Mouse (Mus musculus) kidney, embryonic 14.5 days (tissue): Measurements from ENCODE around the gene Odf3l2. TPM values are rescaled to one million over a fixed set of nuclear protein-coding genes. Genes with fewer than 3 reads are reported as not detected.

Experiments used
- ATAC-seq: fragments of 200-750 bp; cut with Nextera tagmentation; 2 replicates; pipeline ENCODE4 v1.8.0; 2017; ENCODE audit warnings: moderate number of reproducible peaks, mild to moderate bottlenecking, moderate TSS enrichment, moderate library complexity; ENCODE audit not compliant: low FRiP score, low TSS enrichment
- H3K27ac ChIP-seq: fragments of 300-500 bp; sonication (generic); 2 replicates; pipeline ENCODE4 v1.5.1; 2014; ENCODE audit warnings: low read depth, mild to moderate bottlenecking, low read length, moderate library complexity, mixed read lengths
- H3K27me3 ChIP-seq: fragments of 300-500 bp; sonication (generic); 2 replicates; pipeline ENCODE4 v1.6.1; 2014; ENCODE audit warnings: mild to moderate bottlenecking, low read length; ENCODE audit not compliant: control insufficient read depth, insufficient read depth
- H3K36me3 ChIP-seq: fragments of 300-500 bp; sonication (generic); 2 replicates; pipeline ENCODE4 v1.6.1; 2014; ENCODE audit warnings: low read length, mixed read lengths; ENCODE audit not compliant: control insufficient read depth, insufficient read depth
- H3K4me1 ChIP-seq: fragments of 300-500 bp; sonication (generic); 2 replicates; pipeline ENCODE4 v1.6.1; 2014; ENCODE audit warnings: low read length, mixed read lengths; ENCODE audit not compliant: control insufficient read depth, insufficient read depth
- H3K4me2 ChIP-seq: fragments of 300-500 bp; sonication (generic); replicated peaks from 2 replicates; pipeline ENCODE4 v1.6.1; 2014; ENCODE audit warnings: low read depth, mild to moderate bottlenecking, low read length
- H3K4me3 ChIP-seq: fragments of 300-500 bp; sonication (generic); 2 replicates; pipeline ENCODE4 v1.5.1; 2014; ENCODE audit warnings: mild to moderate bottlenecking, low read length
- H3K9ac ChIP-seq: fragments of 300-500 bp; sonication (generic); 2 replicates; pipeline ENCODE4 v1.6.1; 2014; ENCODE audit warnings: low read depth, mild to moderate bottlenecking, low read length, moderate library complexity
- H3K9me3 ChIP-seq: fragments of 300-500 bp; sonication (generic); 2 replicates; pipeline ENCODE4 v1.6.1; 2016; ENCODE audit warnings: low read length; ENCODE audit not compliant: control insufficient read depth
- WGBS: fragments of 180-500 bp; shearing (Covaris S2); extraction: QIAGEN DNeasy Blood & Tissue Kit; methylation state at CpG from one replicate; pipeline ENCODE4 v1.1.7; 2014; 5-methylcytosine and 5-hydroxymethylcytosine counted together
- polyA plus RNA-seq: library from polyadenylated mRNA; unstranded; fragments of >200 nt; fragmentation: Nextera tagmentation; extraction: Ambion mirVana; gene quantifications from 2 replicates; pipeline ENCODE4 v1.2.1, GENCODE M21; 2014

Gene Odf3l2
- polyA plus RNA-seq, 1 experiment from 2014 or later, result not detected

- WGBS, result 74% methylated on average over 4 of the region's 4 CpGs
Measured at GRCm38 (mm10) chr10:79606537-79606936, 39.0 kb downstream of the Odf3l2 start.

GRCm38 (mm10) chr10:79597936-79598230 lies 47.7 kb downstream of the Odf3l2 start:
- Histone ChIP-seq H3K27ac (no peak overlapping the region), H3K4me2 (no peak overlapping the region), H3K9ac (no peak overlapping the region), H3K4me3 (no peak overlapping the region), H3K36me3 (no peaks in the 10 kb centered on the region), H3K27me3 (0 out of 2 replicates have a peak, but pooled peaks cover 3% of the 10 kb centered on the region), H3K4me1 (no peaks in the 10 kb centered on the region), H3K9me3 (no peaks in the 10 kb centered on the region)
- no peak for ATAC-seq
- 62% methylated on average over 4 of the region's 4 CpGs for WGBS

More at GRCm38 (mm10) chr10:79606537-79606936, 39.0 kb downstream of the Odf3l2 start:
- H3K9ac ChIP-seq, result no peak overlapping the region
- H3K9me3 ChIP-seq, result no peaks in the 10 kb centered on the region
- H3K27me3 ChIP-seq, result no peaks in the 10 kb centered on the region; the same call in none of the 2 replicates
- no peak for ATAC-seq
- no peaks in the 10 kb centered on the region for H3K4me1 ChIP-seq
- H3K4me2 ChIP-seq, result no peak overlapping the region
- no peak overlapping the region for H3K4me3 ChIP-seq
- no peak overlapping the region for H3K27ac ChIP-seq
- no peaks in the 10 kb centered on the region for H3K36me3 ChIP-seq

- Histone ChIP-seq H3K36me3 (no peaks in the 10 kb centered on the region), H3K4me1 (no peaks in the 10 kb centered on the region), H3K4me3 (no peak overlapping the region), H3K9ac (no peak overlapping the region), H3K4me2 (no peak overlapping the region), H3K9me3 (no peaks in the 10 kb centered on the region), H3K27me3 (0 out of 2 replicates have a peak, but pooled peaks cover 3% of the 10 kb centered on the region), H3K27ac (no peak overlapping the region)
- WGBS, result 41% methylated on average over 13 of the region's 13 CpGs
- no peak for ATAC-seq
Measured at GRCm38 (mm10) chr10:79597051-79597935, 48.2 kb downstream of the Odf3l2 start.

- no peak overlapping the region for H3K9ac ChIP-seq
- peak; percentile 36; the same call in 1 of the 2 replicates for ATAC-seq
- WGBS, result 64% methylated on average over 8 of the region's 8 CpGs
- H3K27me3 ChIP-seq, result 0 out of 2 replicates have a peak, but pooled peaks cover 3% of the 10 kb centered on the region
- no peaks in the 10 kb centered on the region for H3K9me3 ChIP-seq
- no peak overlapping the region for H3K4me2 ChIP-seq
- H3K4me1 ChIP-seq, result no peaks in the 10 kb centered on the region
- no peaks in the 10 kb centered on the region for H3K36me3 ChIP-seq
- no peak overlapping the region for H3K4me3 ChIP-seq
- H3K27ac ChIP-seq, result no peak overlapping the region
Measured at GRCm38 (mm10) chr10:79595590-79595929, 50.0 kb downstream of the Odf3l2 start.

GRCm38 (mm10) chr10:79594872-79595589 lies 50.5 kb downstream of the Odf3l2 start:
- Histone ChIP-seq H3K4me1 (no peaks in the 10 kb centered on the region), H3K9me3 (no peaks in the 10 kb centered on the region), H3K36me3 (no peaks in the 10 kb centered on the region), H3K4me2 (no peak overlapping the region), H3K9ac (no peak overlapping the region), H3K27ac (no peak overlapping the region), H3K4me3 (no peak overlapping the region), H3K27me3 (0 out of 2 replicates have a peak, but pooled peaks cover 3% of the 10 kb centered on the region)
- 12% methylated on average over 17 of the region's 17 CpGs for WGBS
- peak; percentile 93 for ATAC-seq

- no peak overlapping the region for H3K9ac ChIP-seq
- no peaks in the 10 kb centered on the region for H3K36me3 ChIP-seq
- H3K9me3 ChIP-seq, result no peaks in the 10 kb centered on the region
- no peak overlapping the region for H3K27ac ChIP-seq
- no peak overlapping the region for H3K4me3 ChIP-seq
- 0 out of 2 replicates have a peak, but pooled peaks cover 3% of the 10 kb centered on the region for H3K27me3 ChIP-seq
- WGBS, result 51% methylated on average over 6 of the region's 6 CpGs
- H3K4me1 ChIP-seq, result no peaks in the 10 kb centered on the region
- H3K4me2 ChIP-seq, result no peak overlapping the region
- no peak for ATAC-seq
Measured at GRCm38 (mm10) chr10:79594111-79594510, 51.4 kb downstream of the Odf3l2 start.

GRCm38 (mm10) chr10:79590702-79591101 lies 54.8 kb downstream of the Odf3l2 start:
- no peaks in the 10 kb centered on the region for H3K36me3 ChIP-seq
- H3K9me3 ChIP-seq, result no peaks in the 10 kb centered on the region
- no peak overlapping the region for H3K9ac ChIP-seq
- H3K27ac ChIP-seq, result no peak overlapping the region
- no peaks in the 10 kb centered on the region for H3K4me1 ChIP-seq
- ATAC-seq, result no peak
- H3K4me3 ChIP-seq, result no peak overlapping the region
- H3K27me3 ChIP-seq, result 0 out of 2 replicates have a peak, but pooled peaks cover 3% of the 10 kb centered on the region
- WGBS, result 96% methylated on average over 1 of the region's 1 CpGs
- H3K4me2 ChIP-seq, result no peak overlapping the region
